Mouse (Mus musculus): Measurements from ENCODE around the gene Lrrc4b. TPM values are rescaled to one million over a fixed set of nuclear protein-coding genes. Genes with fewer than 3 reads are reported as not detected.

Lrrc4b gene
- polyA plus RNA-seq, 1 experiment from 2014 or later = 7.4 TPM

- WGBS = 61% methylated on average over 6 of the region's 6 CpGs
- Histone ChIP-seq H3K9ac (ENCODE audit: low read length) (no peak overlapping the region), H3K4me2 (ENCODE audit: low read depth) (no peak overlapping the region), H3K4me3 (ENCODE audit: low read depth, low read length) (no peak overlapping the region), H3K27me3 (ENCODE audit: control insufficient read depth, insufficient read depth, low read length) (no peaks in the 10 kb centered on the region), H3K4me1 (ENCODE audit: control insufficient read depth, insufficient read depth, low read length) (peaks cover 21% of the 10 kb centered on the region), H3K36me3 (ENCODE audit: control insufficient read depth, insufficient read depth, low read length) (no peaks in the 10 kb centered on the region), H3K27ac (ENCODE audit: low read depth, low read length) (no peak overlapping the region), H3K9me3 (ENCODE audit: control insufficient read depth, low read length) (no peaks in the 10 kb centered on the region)
- DNase-seq (ENCODE audit: low spot score) = no peak
- no peak for ATAC-seq (ENCODE audit: insufficient read depth, low FRiP score, low TSS enrichment)
Measured at GRCm38 (mm10) chr7:44471880-44472557, 43.2 kb downstream of the Lrrc4b start.

- DNase-seq (ENCODE audit: low spot score) (no peak), ATAC-seq (ENCODE audit: insufficient read depth, low FRiP score, low TSS enrichment) (no peak)
- no peak overlapping the region for H3K27ac ChIP-seq (ENCODE audit: low read depth, low read length)
- H3K9me3 ChIP-seq (ENCODE audit: control insufficient read depth, low read length) = no peaks in the 10 kb centered on the region
- 38% methylated on average over 1 of the region's 1 CpGs for WGBS
- H3K4me1 ChIP-seq (ENCODE audit: control insufficient read depth, insufficient read depth, low read length) = peaks cover 21% of the 10 kb centered on the region
- no peak overlapping the region for H3K9ac ChIP-seq (ENCODE audit: low read length)
- no peak overlapping the region for H3K4me3 ChIP-seq (ENCODE audit: low read depth, low read length)
- H3K27me3 ChIP-seq (ENCODE audit: control insufficient read depth, insufficient read depth, low read length) = no peaks in the 10 kb centered on the region
- no peaks in the 10 kb centered on the region for H3K36me3 ChIP-seq (ENCODE audit: control insufficient read depth, insufficient read depth, low read length)
- H3K4me2 ChIP-seq (ENCODE audit: low read depth) = no peak overlapping the region
Measured at GRCm38 (mm10) chr7:44472558-44472885, 43.7 kb downstream of the Lrrc4b start.

- Histone ChIP-seq H3K4me3 (ENCODE audit: low read depth, low read length) (no peak overlapping the region), H3K4me2 (ENCODE audit: low read depth) (no peak overlapping the region), H3K27me3 (ENCODE audit: control insufficient read depth, insufficient read depth, low read length) (0 out of 2 replicates have a peak, but pooled peaks cover 2% of the 10 kb centered on the region), H3K4me1 (ENCODE audit: control insufficient read depth, insufficient read depth, low read length) (peaks cover 21% of the 10 kb centered on the region), H3K36me3 (ENCODE audit: control insufficient read depth, insufficient read depth, low read length) (no peaks in the 10 kb centered on the region), H3K9ac (ENCODE audit: low read length) (peak overlapping the region; percentile 9; the same call in 1 of the 2 replicates), H3K9me3 (ENCODE audit: control insufficient read depth, low read length) (no peaks in the 10 kb centered on the region), H3K27ac (ENCODE audit: low read depth, low read length) (no peak overlapping the region)
- no peak for ATAC-seq (ENCODE audit: insufficient read depth, low FRiP score, low TSS enrichment)
- no peak for DNase-seq (ENCODE audit: low spot score)
- WGBS = 60% methylated on average over 9 of the region's 9 CpGs
Measured at GRCm38 (mm10) chr7:44472961-44473646, 44.3 kb downstream of the Lrrc4b start.

- Histone ChIP-seq H3K27me3 (ENCODE audit: control insufficient read depth, insufficient read depth, low read length) (0 out of 2 replicates have a peak, but pooled peaks cover 2% of the 10 kb centered on the region), H3K4me1 (ENCODE audit: control insufficient read depth, insufficient read depth, low read length) (peaks cover 13% of the 10 kb centered on the region)
Measured at GRCm38 (mm10) chr7:44474419-44474818, 45.6 kb downstream of the Lrrc4b start.

GRCm38 (mm10) chr7:44475046-44475614, 46.3 kb downstream of the Lrrc4b start:
- Histone ChIP-seq H3K9me3 (ENCODE audit: control insufficient read depth, low read length) (no peaks in the 10 kb centered on the region), H3K9ac (ENCODE audit: low read length) (no peak overlapping the region), H3K4me1 (ENCODE audit: control insufficient read depth, insufficient read depth, low read length) (peaks cover 13% of the 10 kb centered on the region), H3K4me3 (ENCODE audit: low read depth, low read length) (no peak overlapping the region), H3K27ac (ENCODE audit: low read depth, low read length) (0 out of 2 replicates have a peak overlapping the region, but pooled peaks have one; percentile 67), H3K4me2 (ENCODE audit: low read depth) (no peak overlapping the region), H3K36me3 (ENCODE audit: control insufficient read depth, insufficient read depth, low read length) (no peaks in the 10 kb centered on the region), H3K27me3 (ENCODE audit: control insufficient read depth, insufficient read depth, low read length) (0 out of 2 replicates have a peak, but pooled peaks cover 2% of the 10 kb centered on the region)
- no peak for ATAC-seq (ENCODE audit: insufficient read depth, low FRiP score, low TSS enrichment)
- DNase-seq (ENCODE audit: low spot score) = no peak
- 38% methylated on average over 5 of the region's 5 CpGs for WGBS

More at GRCm38 (mm10) chr7:44474419-44474818, 45.6 kb downstream of the Lrrc4b start:
- ATAC-seq (ENCODE audit: insufficient read depth, low FRiP score, low TSS enrichment) (peak; percentile 78; the same call in 1 of the 2 replicates), DNase-seq (ENCODE audit: low spot score) (peak; percentile 67)
- Histone ChIP-seq H3K9me3 (ENCODE audit: control insufficient read depth, low read length) (no peaks in the 10 kb centered on the region), H3K4me2 (ENCODE audit: low read depth) (no peak overlapping the region), H3K27ac (ENCODE audit: low read depth, low read length) (peak overlapping the region; percentile 67; the same call in 1 of the 2 replicates), H3K9ac (ENCODE audit: low read length) (peak overlapping the region; percentile 41), H3K36me3 (ENCODE audit: control insufficient read depth, insufficient read depth, low read length) (no peaks in the 10 kb centered on the region), H3K4me3 (ENCODE audit: low read depth, low read length) (no peak overlapping the region)
- WGBS = 18% methylated on average over 4 of the region's 4 CpGs

GRCm38 (mm10) chr7:44482836-44483435, 54.1 kb downstream of the Lrrc4b start:
- WGBS = 75% methylated on average over 3 of the region's 3 CpGs
- Histone ChIP-seq H3K27ac (ENCODE audit: low read depth, low read length) (no peak overlapping the region), H3K9me3 (ENCODE audit: control insufficient read depth, low read length) (no peaks in the 10 kb centered on the region), H3K4me3 (ENCODE audit: low read depth, low read length) (no peak overlapping the region), H3K9ac (ENCODE audit: low read length) (no peak overlapping the region), H3K4me2 (ENCODE audit: low read depth) (no peak overlapping the region), H3K4me1 (ENCODE audit: control insufficient read depth, insufficient read depth, low read length) (no peaks in the 10 kb centered on the region), H3K36me3 (ENCODE audit: control insufficient read depth, insufficient read depth, low read length) (no peaks in the 10 kb centered on the region), H3K27me3 (ENCODE audit: control insufficient read depth, insufficient read depth, low read length) (no peaks in the 10 kb centered on the region)
- ATAC-seq (ENCODE audit: insufficient read depth, low FRiP score, low TSS enrichment) (no peak), DNase-seq (ENCODE audit: low spot score) (no peak)

GRCm38 (mm10) chr7:44484109-44484508, 55.3 kb downstream of the Lrrc4b start:
- 88% methylated on average over 1 of the region's 1 CpGs for WGBS
- Histone ChIP-seq H3K4me3 (ENCODE audit: low read depth, low read length) (no peak overlapping the region), H3K9me3 (ENCODE audit: control insufficient read depth, low read length) (no peaks in the 10 kb centered on the region), H3K9ac (ENCODE audit: low read length) (no peak overlapping the region), H3K36me3 (ENCODE audit: control insufficient read depth, insufficient read depth, low read length) (0 out of 2 replicates have a peak, but pooled peaks cover 3% of the 10 kb centered on the region), H3K4me1 (ENCODE audit: control insufficient read depth, insufficient read depth, low read length) (no peaks in the 10 kb centered on the region), H3K4me2 (ENCODE audit: low read depth) (no peak overlapping the region), H3K27me3 (ENCODE audit: control insufficient read depth, insufficient read depth, low read length) (no peaks in the 10 kb centered on the region), H3K27ac (ENCODE audit: low read depth, low read length) (no peak overlapping the region)
- ATAC-seq (ENCODE audit: insufficient read depth, low FRiP score, low TSS enrichment) (no peak), DNase-seq (ENCODE audit: low spot score) (no peak)

- H3K27ac ChIP-seq (ENCODE audit: low read depth, low read length) = no peak overlapping the region
- ATAC-seq (ENCODE audit: insufficient read depth, low FRiP score, low TSS enrichment) = peak; percentile 75; the same call in 1 of the 2 replicates
Measured at GRCm38 (mm10) chr7:44484841-44485571, 56.2 kb downstream of the Lrrc4b start.

More at GRCm38 (mm10) chr7:44484841-44485571, 56.2 kb downstream of the Lrrc4b start:
- no peaks in the 10 kb centered on the region for H3K27me3 ChIP-seq (ENCODE audit: control insufficient read depth, insufficient read depth, low read length)
- H3K4me1 ChIP-seq (ENCODE audit: control insufficient read depth, insufficient read depth, low read length) = no peaks in the 10 kb centered on the region
- 0 out of 2 replicates have a peak, but pooled peaks cover 3% of the 10 kb centered on the region for H3K36me3 ChIP-seq (ENCODE audit: control insufficient read depth, insufficient read depth, low read length)
- peak; percentile 87 for DNase-seq (ENCODE audit: low spot score)
- WGBS = 29% methylated on average over 5 of the region's 5 CpGs
- H3K9ac ChIP-seq (ENCODE audit: low read length) = no peak overlapping the region
- no peaks in the 10 kb centered on the region for H3K9me3 ChIP-seq (ENCODE audit: control insufficient read depth, low read length)
- no peak overlapping the region for H3K4me2 ChIP-seq (ENCODE audit: low read depth)
- H3K4me3 ChIP-seq (ENCODE audit: low read depth, low read length) = no peak overlapping the region

Data from neural tube, embryonic 11.5 days (tissue).